Mouse (Mus musculus) lung, embryonic 14.5 days (tissue): ENCODE measurements around the gene Grin3b. TPM values are rescaled to one million over a fixed set of nuclear protein-coding genes. Genes with fewer than 3 reads are reported as not detected.

Experiments used
- ATAC-seq: fragments of 200-750 bp; cut with Nextera tagmentation; 2 replicates; pipeline ENCODE4 v1.8.0; 2017; ENCODE audit warnings: mild to moderate bottlenecking, moderate TSS enrichment, moderate library complexity; ENCODE audit not compliant: insufficient read depth
- DNase-seq: peaks from one replicate; pipeline ENCODE4 v3.0.0-alpha.2; 2015
- H3K27ac ChIP-seq: fragments of 300-500 bp; sonication (generic); 2 replicates; pipeline ENCODE4 v1.5.1; 2014; ENCODE audit warnings: low read depth, mild to moderate bottlenecking, moderate library complexity
- H3K27me3 ChIP-seq: fragments of 300-500 bp; sonication (generic); 2 replicates; pipeline ENCODE4 v1.6.1; 2014; ENCODE audit warnings: low read length, control low read depth; ENCODE audit not compliant: insufficient read depth
- H3K36me3 ChIP-seq: fragments of 300-500 bp; sonication (generic); 2 replicates; pipeline ENCODE4 v1.6.1; 2014; ENCODE audit warnings: control low read depth; ENCODE audit not compliant: insufficient read depth
- H3K4me1 ChIP-seq: fragments of 300-500 bp; sonication (generic); 2 replicates; pipeline ENCODE4 v1.6.1; 2014; ENCODE audit warnings: antibody characterized with exemption, control low read depth; ENCODE audit not compliant: insufficient read depth
- H3K4me2 ChIP-seq: fragments of 300-500 bp; sonication (generic); 2 replicates; pipeline ENCODE4 v1.6.1; 2014; ENCODE audit warnings: mild to moderate bottlenecking
- H3K4me3 ChIP-seq: fragments of 300-500 bp; sonication (generic); 2 replicates; pipeline ENCODE4 v1.5.1; 2014; ENCODE audit warnings: low read depth, low read length
- H3K9ac ChIP-seq: fragments of 300-500 bp; sonication (generic); 2 replicates; pipeline ENCODE4 v1.6.1; 2014
- H3K9me3 ChIP-seq: fragments of 300-500 bp; sonication (generic); 2 replicates; pipeline ENCODE4 v1.6.1; 2016; ENCODE audit warnings: low read depth, low read length, control low read depth
- CTCF ChIP-seq: IDR thresholded peaks from 2 replicates; pipeline ENCODE4 v1.5.1; 2016; ENCODE audit warnings: antibody characterized with exemption, low read depth
- WGBS: fragments of 180-500 bp; shearing (Covaris S2); extraction: QIAGEN DNeasy Blood & Tissue Kit; methylation state at CpG from one replicate; pipeline ENCODE4 v1.1.7; 2014; 5-methylcytosine and 5-hydroxymethylcytosine counted together
- polyA plus RNA-seq: library from polyadenylated mRNA; unstranded; fragments of >200 nt; fragmentation: Nextera tagmentation; extraction: Ambion mirVana; gene quantifications from 2 replicates; pipeline ENCODE4 v1.2.1, GENCODE M21; 2014

Grin3b gene
- polyA plus RNA-seq, 1 experiment from 2014 or later: 0.41 TPM

GRCm38 (mm10) chr10:79988506-79989271, 18.2 kb downstream of the Grin3b start, which contains the start of gene Cnn2:
TSS of gene Cnn2 (plus strand) at chr10:79988584.
- H3K9me3 ChIP-seq: peaks cover 5% of the 10 kb centered on the region; the same call in 1 of the 2 replicates
- ATAC-seq: peak; percentile 16
- peaks cover 31% of the 10 kb centered on the region for H3K36me3 ChIP-seq
- TF ChIP-seq CTCF: no peak
- no peaks in the 10 kb centered on the region for H3K27me3 ChIP-seq
- WGBS: 0% methylated on average over 59 of the region's 59 CpGs
- peak within 1 kb of the TSS; percentile 76 for H3K4me2 ChIP-seq
- DNase-seq: peak; percentile 90
- H3K4me3 ChIP-seq: peak within 1 kb of the TSS; percentile 85
- H3K4me1 ChIP-seq: peaks cover 25% of the 10 kb centered on the region
- H3K9ac ChIP-seq: peak within 1 kb of the TSS; percentile 81
- H3K27ac ChIP-seq: peak within 1 kb of the TSS; percentile 99

GRCm38 (mm10) chr10:79989272-79989786, 18.8 kb downstream of the Grin3b start:
- 29% methylated on average over 8 of the region's 8 CpGs for WGBS
- Histone ChIP-seq H3K9ac (peak overlapping the region; percentile 81), H3K27me3 (no peaks in the 10 kb centered on the region), H3K27ac (peak overlapping the region; percentile 99), H3K4me2 (peak overlapping the region; percentile 76), H3K9me3 (peaks cover 5% of the 10 kb centered on the region; the same call in 1 of the 2 replicates), H3K4me3 (peak overlapping the region; percentile 85), H3K4me1 (peaks cover 25% of the 10 kb centered on the region), H3K36me3 (peaks cover 37% of the 10 kb centered on the region)
- no peak for DNase-seq
- ATAC-seq: no peak
- TF ChIP-seq CTCF: no peak

GRCm38 (mm10) chr10:79989870-79990269, 19.4 kb downstream of the Grin3b start:
- DNase-seq (peak; percentile 83), ATAC-seq (peak; percentile 35; the same call in 1 of the 2 replicates)
- peaks cover 25% of the 10 kb centered on the region for H3K4me1 ChIP-seq
- WGBS: 8% methylated on average over 15 of the region's 15 CpGs
- H3K27ac ChIP-seq: peak overlapping the region; percentile 99; the same call in 1 of the 2 replicates
- H3K36me3 ChIP-seq: peaks cover 43% of the 10 kb centered on the region
- no peaks in the 10 kb centered on the region for H3K27me3 ChIP-seq
- peaks cover 5% of the 10 kb centered on the region; the same call in 1 of the 2 replicates for H3K9me3 ChIP-seq
- peak overlapping the region; percentile 81 for H3K9ac ChIP-seq
- peak overlapping the region; percentile 85 for H3K4me3 ChIP-seq
- peak overlapping the region; percentile 76 for H3K4me2 ChIP-seq
- TF ChIP-seq CTCF: no peak

GRCm38 (mm10) chr10:79991099-79991498, 20.6 kb downstream of the Grin3b start:
- H3K36me3 ChIP-seq: peaks cover 50% of the 10 kb centered on the region
- H3K9me3 ChIP-seq: peaks cover 5% of the 10 kb centered on the region; the same call in 1 of the 2 replicates
- peaks cover 20% of the 10 kb centered on the region for H3K4me1 ChIP-seq
- no peaks in the 10 kb centered on the region for H3K27me3 ChIP-seq
- peak overlapping the region; percentile 76 for H3K4me2 ChIP-seq
- no peak overlapping the region for H3K27ac ChIP-seq
- peak overlapping the region; percentile 85 for H3K4me3 ChIP-seq
- ATAC-seq (no peak), DNase-seq (no peak)
- TF ChIP-seq CTCF: no peak
- H3K9ac ChIP-seq: no peak overlapping the region
- 73% methylated on average over 12 of the region's 12 CpGs for WGBS

GRCm38 (mm10) chr10:79991548-79991947, 21.0 kb downstream of the Grin3b start:
- Histone ChIP-seq H3K27me3 (no peaks in the 10 kb centered on the region), H3K9me3 (peaks cover 5% of the 10 kb centered on the region; the same call in 1 of the 2 replicates), H3K4me3 (no peak overlapping the region), H3K9ac (no peak overlapping the region), H3K27ac (no peak overlapping the region), H3K36me3 (peaks cover 50% of the 10 kb centered on the region), H3K4me2 (peak overlapping the region; percentile 76; the same call in 1 of the 2 replicates), H3K4me1 (peaks cover 16% of the 10 kb centered on the region)
- TF ChIP-seq CTCF: peak; percentile 49
- no peak for ATAC-seq
- no peak for DNase-seq
- 83% methylated on average over 6 of the region's 6 CpGs for WGBS

- Histone ChIP-seq H3K36me3 (peaks cover 50% of the 10 kb centered on the region), H3K27me3 (no peaks in the 10 kb centered on the region), H3K4me2 (no peak overlapping the region), H3K4me3 (no peak overlapping the region), H3K27ac (no peak overlapping the region), H3K9me3 (peaks cover 5% of the 10 kb centered on the region; the same call in 1 of the 2 replicates), H3K4me1 (peaks cover 12% of the 10 kb centered on the region), H3K9ac (no peak overlapping the region)
- TF ChIP-seq CTCF: no peak
- DNase-seq: no peak
- 86% methylated on average over 16 of the region's 16 CpGs for WGBS
- no peak for ATAC-seq
Observed at GRCm38 (mm10) chr10:79994397-79995115, 24.0 kb downstream of the Grin3b start.
